Mouse (Mus musculus) limb, embryonic 11.5 days (tissue): ENCODE results near the gene Gm4214. TPM values are rescaled to one million over a fixed set of nuclear protein-coding genes. Genes with fewer than 3 reads are reported as not detected.
"Not testable (repeated sequence)": the region's sequence is repeated elsewhere in the genome, so short reads cannot be mapped to it uniquely, and the experiment has no call there.

Experiments
- ATAC-seq: fragments of 200-750 bp; cut with Nextera tagmentation; 2 replicates; pipeline ENCODE4 v1.8.0; 2017; ENCODE audit warnings: low read depth; ENCODE audit not compliant: insufficient number of reproducible peaks, low FRiP score, low TSS enrichment
- DNase-seq: peaks from one replicate; pipeline ENCODE4 v3.0.0-alpha.2; 2015; ENCODE audit warnings: low spot score
- H3K27ac ChIP-seq: fragments of 300-500 bp; sonication (generic); replicated peaks from 2 replicates; pipeline ENCODE4 v1.5.1; 2014; ENCODE audit warnings: low read depth, mild to moderate bottlenecking, low read length
- H3K27me3 ChIP-seq: fragments of 300-500 bp; sonication (generic); 2 replicates; pipeline ENCODE4 v1.6.1; 2014; ENCODE audit warnings: mild to moderate bottlenecking, low read length, mixed read lengths; ENCODE audit not compliant: control insufficient read depth, insufficient read depth
- H3K36me3 ChIP-seq: fragments of 300-500 bp; sonication (generic); 2 replicates; pipeline ENCODE4 v1.6.1; 2014; ENCODE audit warnings: mild to moderate bottlenecking, low read length, moderate library complexity, mixed read lengths; ENCODE audit not compliant: control insufficient read depth, insufficient read depth
- H3K4me1 ChIP-seq: fragments of 300-500 bp; sonication (generic); 2 replicates; pipeline ENCODE4 v1.6.1; 2014; ENCODE audit warnings: low read length, mixed read lengths; ENCODE audit not compliant: control insufficient read depth, insufficient read depth
- H3K4me2 ChIP-seq: fragments of 300-500 bp; sonication (generic); 2 replicates; pipeline ENCODE4 v1.6.1; 2014; ENCODE audit warnings: low read depth, mild to moderate bottlenecking, moderate library complexity; ENCODE audit not compliant: severe bottlenecking
- H3K4me3 ChIP-seq: fragments of 300-500 bp; sonication (generic); 2 replicates; pipeline ENCODE4 v1.5.1; 2014; ENCODE audit warnings: low read depth, low read length
- H3K9ac ChIP-seq: fragments of 300-500 bp; sonication (generic); 2 replicates; pipeline ENCODE4 v1.6.1; 2014; ENCODE audit warnings: mild to moderate bottlenecking, low read length
- H3K9me3 ChIP-seq: fragments of 300-500 bp; sonication (generic); 2 replicates; pipeline ENCODE4 v1.6.1; 2016; ENCODE audit warnings: low read length; ENCODE audit not compliant: control insufficient read depth
- WGBS: fragments of 180-500 bp; shearing (Covaris S2); extraction: QIAGEN DNeasy Blood & Tissue Kit; methylation state at CpG from one replicate; pipeline ENCODE4 v1.1.7; 2014; 5-methylcytosine and 5-hydroxymethylcytosine counted together
- polyA plus RNA-seq: library from polyadenylated mRNA; unstranded; fragments of >200 nt; fragmentation: Nextera tagmentation; extraction: Ambion mirVana; gene quantifications from 2 replicates; pipeline ENCODE4 v1.2.1, GENCODE M21; 2014

Gm4214 gene
- polyA plus RNA-seq = not detected in 2 replicates

- no CpG with 5 or more reads among the region's 5 CpGs for WGBS
- H3K9ac ChIP-seq, H3K4me2 ChIP-seq, H3K4me1 ChIP-seq, H3K4me3 ChIP-seq, H3K27me3 ChIP-seq, DNase-seq, H3K27ac ChIP-seq, ATAC-seq, H3K9me3 ChIP-seq, H3K36me3 ChIP-seq: not testable (repeated sequence)
Observed at GRCm38 (mm10) chr7:22984573-22984972, at the start of gene Gm4214. Gm4214 (minus strand) TSS chr7:22984673.

GRCm38 (mm10) chr7:23019823-23020222 is 35.4 kb upstream of the Gm4214 start, which contains the start of gene Gm4216:
Gm4216 (minus strand) TSS chr7:23019923.
- ATAC-seq, DNase-seq: not testable (repeated sequence)
- WGBS = no CpG with 5 or more reads among the region's 3 CpGs

More at GRCm38 (mm10) chr7:23019823-23020222, 35.4 kb upstream of the Gm4214 start, which contains the start of gene Gm4216:
- not testable (repeated sequence) for H3K4me2 ChIP-seq, H3K4me1 ChIP-seq, H3K27me3 ChIP-seq, H3K27ac ChIP-seq, H3K9ac ChIP-seq, H3K4me3 ChIP-seq, H3K9me3 ChIP-seq, H3K36me3 ChIP-seq

Other genes with a start within 250 kb of the Gm4214 start
- gene Vmn1r157, start 223.0 kb downstream of the Gm4214 start, polyA plus RNA-seq = not detected in 2 replicates
- not detected in 2 replicates for gene Vmn1r158, start 193.9 kb downstream of the Gm4214 start, polyA plus RNA-seq
- not detected in 2 replicates for gene Vmn1r159, start 141.1 kb downstream of the Gm4214 start, polyA plus RNA-seq
- not detected in 2 replicates for gene Vmn1r160, start 113.4 kb downstream of the Gm4214 start, polyA plus RNA-seq
- not detected in 2 replicates for gene Gm4216, start 35.2 kb upstream of the Gm4214 start, polyA plus RNA-seq
- not detected in 2 replicates for gene Vmn1r163, start 70.9 kb upstream of the Gm4214 start, polyA plus RNA-seq
- gene Gm8720, start 82.8 kb upstream of the Gm4214 start, polyA plus RNA-seq = not detected in 2 replicates
- gene Gm10662, start 159.8 kb upstream of the Gm4214 start, polyA plus RNA-seq = not detected in 2 replicates
- gene Vmn1r165, start 232.7 kb upstream of the Gm4214 start, polyA plus RNA-seq = not detected in 2 replicates